In genomic region chr4:136804343-136804742, GRCm38 (mm10) we compare ENCODE assay signal across 33 mouse cellular contexts. TPM values are rescaled to one million over a fixed set of nuclear protein-coding genes. Genes with fewer than 3 reads are reported as not detected.
A peak's percentile ranks its signal among the peaks of the same experiment; 100 is the strongest.
DNase-seq lines count a peak whose midpoint lies in the region; ATAC-seq and TF ChIP-seq lines count a peak whose summit lies in the region.
"Had no signal": no experiment of that assay in that cellular context is flagged by ENCODE, and none has a peak within 500 bp of the region (broad histone marks: within the 10 kb centered on the region; RNA-seq: fewer than 3 reads in every experiment).

No protein-coding gene starts in this region.

- 0 out of 2 replicates have a peak overlapping the region, but pooled peaks have one; percentile 1 for H3K27ac ChIP-seq in forebrain, embryonic 10.5 days
- H3K27ac ChIP-seq in forebrain, postnatal 0 days (ENCODE audit: low read depth, low read length) = no peak overlapping the region
- peak overlapping the region; percentile 46; the same call in 1 of the 2 replicates for H3K27ac ChIP-seq in kidney, adult 2 months (ENCODE audit: insufficient read depth, low read depth, low read length)
- no peak overlapping the region for H3K27ac ChIP-seq in kidney, embryonic 15.5 days
- H3K27ac ChIP-seq: forebrain, embryonic 13.5 days; hindbrain, embryonic 14.5 days; kidney, postnatal 0 days; layer of hippocampus, adult 2 months; limb, embryonic 13.5 days; macrophage had no signal

- no peak for DNase-seq in forebrain, embryonic 10.5 days (ENCODE audit: extremely low spot score, low spot score)
- DNase-seq in forebrain, postnatal 0 days = no peak
- DNase-seq in kidney, adult 2 months = peak; percentile 58
- peak; percentile 28 for DNase-seq in lung, adult 2 months
- no peak for DNase-seq in lung, postnatal 4 days
- DNase-seq in lung, postnatal 25 days (ENCODE audit: low spot score) = peak; percentile 61
- no peak for DNase-seq in cerebellum, postnatal 25 days
- DNase-seq: adrenal gland, adult 2 months; adrenal gland, postnatal 36 days; cerebellum, adult 18-20 months; cerebellum, postnatal 10 days; gastrocnemius, postnatal 14 days; heart, adult 18-20 months; heart, postnatal 4 days; right cerebral cortex, adult 18-20 months; spleen, adult 18-20 months; thymus, adult 2 months; thymus, postnatal 36 days had no signal

- H3K9me3 ChIP-seq in forebrain, embryonic 10.5 days = no peaks in the 10 kb centered on the region
- H3K9me3 ChIP-seq in forebrain, postnatal 0 days (ENCODE audit: low read length) = no peaks in the 10 kb centered on the region
- no peaks in the 10 kb centered on the region for H3K9me3 ChIP-seq in kidney, embryonic 15.5 days (replicated peaks)
- H3K9me3 ChIP-seq: forebrain, embryonic 13.5 days; heart, embryonic 12.5 days; limb, embryonic 13.5 days had no signal

- peaks cover 99% of the 10 kb centered on the region for H3K4me1 ChIP-seq in forebrain, embryonic 10.5 days
- H3K4me1 ChIP-seq in forebrain, postnatal 0 days (ENCODE audit: insufficient read depth) = 0 out of 2 replicates have a peak, but pooled peaks cover 5% of the 10 kb centered on the region
- H3K4me1 ChIP-seq in kidney, adult 2 months (ENCODE audit: control insufficient read depth, insufficient read depth, low read length) = no peaks in the 10 kb centered on the region; the same call in 1 of the 2 replicates
- H3K4me1 ChIP-seq in kidney, embryonic 15.5 days = peaks cover 88% of the 10 kb centered on the region
- H3K4me1 ChIP-seq in lung, adult 2 months (ENCODE audit: control insufficient read depth, insufficient read depth, low read length) = no peaks in the 10 kb centered on the region

- 88% methylated on average over 6 of the region's 6 CpGs for WGBS in forebrain, embryonic 10.5 days
- 90% methylated on average over 6 of the region's 6 CpGs for WGBS in forebrain, postnatal 0 days
- 72% methylated on average over 6 of the region's 6 CpGs for WGBS in kidney, adult 2 months
- 88% methylated on average over 6 of the region's 6 CpGs for WGBS in kidney, embryonic 15.5 days
- WGBS in lung, adult 2 months = 74% methylated on average over 6 of the region's 6 CpGs

- H3K9ac ChIP-seq in forebrain, postnatal 0 days = no peak overlapping the region
- no peak overlapping the region for H3K9ac ChIP-seq in kidney, embryonic 15.5 days
- H3K9ac ChIP-seq: forebrain, embryonic 13.5 days; heart, embryonic 12.5 days; hindbrain, embryonic 14.5 days; limb, embryonic 13.5 days had no signal

- H3K27me3 ChIP-seq in forebrain, embryonic 10.5 days (ENCODE audit: poor library complexity, severe bottlenecking) = no peaks in the 10 kb centered on the region
- no peaks in the 10 kb centered on the region for H3K27me3 ChIP-seq in forebrain, postnatal 0 days (ENCODE audit: insufficient read depth, low read length)
- no peaks in the 10 kb centered on the region for H3K27me3 ChIP-seq in kidney, adult 2 months (replicated peaks; ENCODE audit: control insufficient read depth, insufficient read depth, low read length)
- H3K27me3 ChIP-seq in kidney, embryonic 15.5 days = no peaks in the 10 kb centered on the region
- H3K27me3 ChIP-seq: CH12.LX; forebrain, embryonic 13.5 days had no signal

- no peak overlapping the region for H3K4me2 ChIP-seq in forebrain, postnatal 0 days (ENCODE audit: low read depth)
- no peak overlapping the region for H3K4me2 ChIP-seq in kidney, embryonic 15.5 days
- H3K4me2 ChIP-seq: forebrain, embryonic 13.5 days; heart, embryonic 12.5 days; hindbrain, embryonic 14.5 days; limb, embryonic 13.5 days; liver, embryonic 11.5 days had no signal

- TF ChIP-seq POLR2A in kidney, adult 2 months (IDR thresholded peaks at IDR 0.05; ENCODE audit: low read depth, low read length) = no peak
- no peak for TF ChIP-seq POLR2A in lung, adult 2 months (IDR thresholded peaks at IDR 0.05; ENCODE audit: borderline replicate concordance, extremely low read depth, low read depth, low read length)

- H3K4me3 ChIP-seq in forebrain, embryonic 10.5 days = no peak overlapping the region
- no peak overlapping the region for H3K4me3 ChIP-seq in forebrain, postnatal 0 days (ENCODE audit: low read depth, low read length)
- H3K4me3 ChIP-seq in kidney, adult 2 months (ENCODE audit: insufficient read depth, low read depth, low read length) = no peak overlapping the region
- no peak overlapping the region for H3K4me3 ChIP-seq in kidney, embryonic 15.5 days (replicated peaks)
- no peak overlapping the region for H3K4me3 ChIP-seq in lung, adult 2 months (replicated peaks; ENCODE audit: extremely low read depth, low read depth, low read length)
- H3K4me3 ChIP-seq: erythroblast, embryonic 14.5 days; forebrain, embryonic 13.5 days; heart, embryonic 12.5 days; layer of hippocampus, adult 2 months; limb, embryonic 13.5 days had no signal

- H3K36me3 ChIP-seq in forebrain, embryonic 10.5 days (replicated peaks) = peaks cover 22% of the 10 kb centered on the region
- H3K36me3 ChIP-seq in forebrain, postnatal 0 days (ENCODE audit: insufficient read depth) = no peaks in the 10 kb centered on the region
- H3K36me3 ChIP-seq in kidney, adult 2 months (ENCODE audit: control insufficient read depth, insufficient read depth, low read length) = no peaks in the 10 kb centered on the region
- H3K36me3 ChIP-seq in kidney, embryonic 15.5 days = no peaks in the 10 kb centered on the region
- H3K36me3 ChIP-seq: heart, embryonic 12.5 days; limb, embryonic 13.5 days had no signal

- no peak for TF ChIP-seq CTCF in forebrain, postnatal 0 days (IDR thresholded peaks at IDR 0.05; ENCODE audit: low read depth)
- TF ChIP-seq CTCF in kidney, adult 2 months (conservative IDR thresholded peaks at IDR 0.05; ENCODE audit: insufficient read depth, insufficient read length, low read depth, low read length) = no peak
- TF ChIP-seq CTCF in lung, adult 2 months (IDR thresholded peaks at IDR 0.05; ENCODE audit: insufficient read depth, low read length) = no peak

- no peak for ATAC-seq in forebrain, postnatal 0 days
- ATAC-seq in kidney, embryonic 15.5 days (replicated peaks; ENCODE audit: low FRiP score) = no peak
- ATAC-seq: activated CD4-positive, CD25-positive, alpha-beta regulatory T cell, adult 4 months; forebrain, embryonic 13.5 days; inflammation-experienced regulatory T-cells, adult 6 months; midbrain, embryonic 16.5 days had no signal

RNA-seq across cellular contexts. Expression of gene Ephb2, which starts 31.4 kb away (rescaled TPM):
- polyA plus RNA-seq in forebrain, embryonic 10.5 days (2016; fragmentation: Nextera tagmentation; extraction: Ambion mirVana) = 9.5 and 9.7 TPM in 2 replicates
- total RNA-seq in forebrain, postnatal 0 days (2014; rRNA removed) = 79.9 and 85.6 TPM in 2 replicates
- polyA plus RNA-seq in forebrain, postnatal 0 days (2015; fragmentation: Nextera tagmentation; extraction: Ambion mirVana) = 9.2 and 10.8 TPM in 2 replicates
- polyA plus RNA-seq in kidney, adult 2 months (2012; rRNA removed) = 10.4 and 19.3 TPM in 2 replicates
- 7.1 and 8.7 TPM in 2 replicates for polyA plus RNA-seq in kidney, embryonic 15.5 days (2015; fragmentation: Nextera tagmentation; extraction: Ambion mirVana)
- 4.6 and 6.8 TPM in 2 replicates for polyA plus RNA-seq in lung, adult 2 months (2012; rRNA removed)
- total RNA-seq: neutrophil, adult 5-6 weeks had no signal
- polyA plus RNA-seq: activated CD4-positive, CD25-positive, alpha-beta regulatory T cell, adult 4 months; erythroblast, embryonic 14.5 days had no signal

Comparison
In these comparisons a context has a peak if more than half of its experiments do, and no peak if none do; other contexts are left out.
1. DNase-seq: peak in kidney, adult 2 months (single experiment), lung, adult 2 months (single experiment) and lung, postnatal 25 days (single experiment); none in forebrain, embryonic 10.5 days (single experiment), forebrain, postnatal 0 days (single experiment), lung, postnatal 4 days (0 of 2) and cerebellum, postnatal 25 days (0 of 2).
2. H3K27ac ChIP-seq: peak in forebrain, embryonic 10.5 days (single experiment) and kidney, adult 2 months (single experiment); none in forebrain, postnatal 0 days (single experiment) and kidney, embryonic 15.5 days (single experiment).